Mouse (Mus musculus): ENCODE data around the gene Mpdu1. TPM values are rescaled to one million over a fixed set of nuclear protein-coding genes. Genes with fewer than 3 reads are reported as not detected.
"Not testable (repeated sequence)": the region's sequence is repeated elsewhere in the genome, so short reads cannot be mapped to it uniquely, and the experiment has no call there.

Mpdu1 gene
- total RNA-seq (2022) = 10 to 100 TPM; 59.3 to 68.7 (median 61.4) TPM

DNA sequence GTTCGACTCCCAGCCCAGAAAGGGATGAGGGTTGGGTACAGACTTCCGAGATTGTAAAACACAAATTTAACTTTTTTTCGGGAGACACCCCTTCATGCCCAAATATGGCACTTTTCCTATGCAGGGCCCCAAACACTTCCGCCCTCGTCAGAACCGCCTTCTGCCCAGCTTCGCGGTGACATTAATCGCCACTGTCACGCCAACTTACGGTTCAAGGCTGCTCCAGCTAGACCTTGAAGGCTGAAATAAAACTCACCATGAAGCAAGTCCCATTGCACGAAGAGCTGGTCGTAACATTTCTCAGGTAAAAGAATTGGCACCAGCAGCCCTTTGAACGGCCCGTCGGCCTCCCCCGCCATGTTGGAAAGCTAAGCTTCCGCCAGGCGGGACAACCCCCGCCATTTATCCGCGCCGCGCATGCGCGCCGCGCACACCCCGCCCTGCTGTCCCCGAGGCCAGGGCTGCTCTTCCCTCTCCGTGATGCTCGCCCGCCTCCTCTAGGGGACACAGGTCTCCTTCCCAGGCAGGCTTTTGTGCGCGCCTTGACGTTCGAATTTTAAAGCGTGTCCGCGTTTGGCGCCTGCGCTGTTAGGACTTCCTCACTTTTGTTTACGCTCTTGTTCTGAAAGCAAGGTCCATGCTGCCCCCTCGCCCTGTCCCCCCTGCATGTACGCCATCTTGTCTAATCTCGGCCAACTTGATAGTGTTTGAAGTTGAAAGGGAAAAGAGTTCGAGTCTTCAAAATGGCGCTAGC lies at the start of gene Mpdu1:
Mpdu1 (minus strand) TSS at position 430 of the 754 bp plus-strand sequence.
- peak; percentile 84 to 96 for DNase-seq (ENCODE audit: low spot score in 2 of 2)

GRCm38 (mm10) chr11:69711082-69711481 lies 48.6 kb upstream of the Mpdu1 start:
- no peak for DNase-seq (ENCODE audit: low spot score in 2 of 2)

DNA sequence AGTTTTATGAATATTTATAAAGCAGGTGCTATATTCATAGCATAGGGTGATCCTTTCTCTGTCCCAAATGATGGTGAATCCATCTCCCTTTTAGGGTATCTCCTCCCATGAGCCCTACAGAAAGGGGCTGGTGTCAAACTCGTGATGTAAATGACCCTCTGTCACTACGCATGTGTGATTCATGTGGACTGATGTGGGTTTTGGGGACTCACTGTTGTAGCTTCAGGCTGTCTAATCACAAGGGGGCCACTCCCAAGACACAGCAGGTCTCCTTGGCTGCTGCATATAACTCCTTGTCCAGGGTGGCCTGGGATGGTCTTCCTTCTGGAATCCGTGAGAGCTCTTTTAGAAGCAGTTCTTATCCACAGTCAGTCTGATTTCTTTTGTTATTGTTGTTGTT lies 48.0 kb upstream of the Mpdu1 start:
- no peak for DNase-seq (ENCODE audit: low spot score in 2 of 2)

DNA sequence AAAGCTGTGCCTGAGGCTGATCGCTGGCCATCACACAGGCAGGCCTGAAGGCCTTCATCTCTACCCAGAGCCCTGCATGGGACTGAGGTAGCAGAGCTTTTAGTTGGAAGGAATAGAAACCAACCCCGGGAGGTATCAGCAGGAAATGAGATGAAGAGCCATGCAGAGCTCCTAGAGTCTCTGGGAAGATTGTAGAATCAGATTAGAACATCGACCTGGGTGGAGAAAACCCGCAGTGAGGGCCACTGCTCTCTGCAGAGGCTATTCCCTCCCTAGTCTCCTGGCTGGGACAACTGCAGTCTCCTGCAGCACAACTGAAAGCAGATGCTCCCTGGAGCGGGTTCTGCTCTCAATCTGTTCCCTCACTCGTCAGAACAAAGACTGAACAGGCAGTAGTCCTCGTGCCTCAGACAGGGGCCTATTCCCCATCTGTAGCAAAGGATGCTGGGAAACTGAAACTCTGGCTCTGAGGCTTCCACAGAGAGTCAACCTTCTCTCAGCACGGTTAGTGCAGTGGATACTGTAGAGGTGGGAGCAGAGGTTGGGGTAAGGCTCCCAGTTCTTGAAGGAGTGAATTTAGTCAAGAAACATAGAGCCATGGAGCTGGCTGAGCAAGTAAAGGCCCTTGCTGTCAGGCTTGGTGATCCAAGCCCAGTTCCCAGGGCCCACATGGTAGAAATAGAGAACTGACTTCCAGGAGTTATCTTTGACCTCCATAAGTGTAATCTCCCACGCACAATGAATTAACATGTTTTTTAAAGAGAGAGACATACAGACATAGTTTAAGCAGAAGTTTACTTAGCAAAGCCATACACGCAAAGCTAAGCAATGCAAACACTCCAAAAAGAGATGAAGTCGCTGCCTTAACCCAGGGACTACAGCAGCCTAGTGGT lies 47.4 kb upstream of the Mpdu1 start:
- no peak for DNase-seq (ENCODE audit: low spot score in 2 of 2)

DNA sequence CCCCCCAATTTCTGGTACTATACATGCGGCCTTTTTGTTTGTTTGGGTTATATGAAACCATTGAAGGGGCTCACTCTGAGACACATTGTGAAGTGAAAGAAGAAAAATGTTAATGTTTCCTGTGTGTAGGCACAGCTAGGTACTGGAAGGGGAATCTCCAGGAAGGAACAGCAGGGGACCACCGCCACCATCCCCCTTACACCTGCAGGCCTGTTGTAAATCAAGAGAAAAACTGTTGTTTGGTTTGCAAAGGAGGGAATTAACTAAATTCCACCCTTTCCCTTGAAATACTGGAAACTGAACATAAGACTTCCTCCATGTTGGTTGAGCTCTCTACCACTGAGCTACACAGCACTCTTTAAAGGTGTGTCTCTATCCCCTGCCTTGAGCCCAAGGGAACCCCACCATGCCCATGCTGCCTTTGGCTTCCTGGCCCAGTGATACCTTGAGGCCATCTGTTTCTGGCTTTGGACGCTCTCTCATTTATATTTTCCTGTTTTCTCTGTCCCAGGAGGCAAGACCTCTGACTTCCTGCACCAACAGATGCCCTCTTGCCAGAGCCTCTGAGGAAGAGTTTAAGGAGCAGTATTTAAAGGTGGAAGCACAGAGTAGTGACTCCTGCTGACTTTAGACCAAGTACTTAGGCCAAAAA lies 46.3 kb upstream of the Mpdu1 start:
- DNase-seq (ENCODE audit: low spot score in 2 of 2) = no peak

DNA sequence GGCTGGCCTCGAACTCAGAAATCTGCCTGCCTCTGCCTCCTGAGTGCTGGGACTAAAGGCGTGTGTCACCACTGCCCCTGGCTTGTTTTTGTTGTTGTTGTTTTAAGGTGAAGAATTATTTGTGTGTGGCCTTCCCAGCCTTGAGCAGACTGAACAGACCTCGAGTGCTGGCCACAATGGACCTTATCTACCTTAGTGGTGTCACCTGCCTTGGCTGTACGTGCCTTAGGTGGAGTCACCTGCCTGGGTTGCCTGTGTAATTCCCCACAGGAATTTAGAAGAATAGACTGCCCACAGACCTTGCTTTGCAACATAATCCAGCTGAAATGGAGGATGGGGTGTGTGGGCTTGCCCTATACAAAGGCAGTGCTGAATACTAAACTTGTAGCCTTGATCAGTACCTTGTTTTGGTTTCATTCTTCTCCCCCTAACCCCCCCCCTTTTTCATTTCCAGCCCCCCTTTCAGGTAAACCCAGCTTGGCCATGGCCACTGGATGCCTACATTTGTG lies 45.5 kb upstream of the Mpdu1 start:
- DNase-seq (ENCODE audit: low spot score in 2 of 2) = no peak

GRCm38 (mm10) chr11:69707480-69707847 lies 45.0 kb upstream of the Mpdu1 start:
- no peak for DNase-seq (ENCODE audit: low spot score in 2 of 2)

- peak in 1 of 2 experiments; percentile 51 for DNase-seq (ENCODE audit: low spot score in 2 of 2)
Measured at GRCm38 (mm10) chr11:69706775-69707479, 44.5 kb upstream of the Mpdu1 start.

GRCm38 (mm10) chr11:69704613-69705010 lies 42.2 kb upstream of the Mpdu1 start:
- no peak for DNase-seq (ENCODE audit: low spot score in 2 of 2)

GRCm38 (mm10) chr11:69703814-69704612 lies 41.6 kb upstream of the Mpdu1 start:
- no peak for DNase-seq (ENCODE audit: low spot score in 2 of 2)

- DNase-seq (ENCODE audit: low spot score in 2 of 2) = not testable (repeated sequence)
Measured at GRCm38 (mm10) chr11:69703381-69703780, 40.9 kb upstream of the Mpdu1 start.

DNA sequence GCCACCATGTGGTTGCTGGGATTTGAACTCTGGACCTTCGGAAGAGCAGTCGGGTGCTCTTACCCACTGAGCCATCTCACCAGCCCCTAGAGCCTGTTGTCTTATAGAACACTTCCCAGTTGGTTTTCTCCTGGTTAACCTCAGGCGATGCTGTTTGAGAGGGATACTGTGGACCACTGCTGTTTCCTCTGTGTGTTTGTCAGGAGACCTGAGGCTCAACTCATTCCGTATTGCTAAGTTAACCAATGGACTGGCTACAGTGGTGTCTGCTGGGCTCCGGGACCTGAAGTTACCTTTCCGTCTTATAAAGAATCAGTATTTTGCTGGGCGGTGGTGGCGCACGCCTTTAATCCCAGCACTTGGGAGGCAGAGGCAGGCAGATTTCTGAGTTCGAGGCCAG lies 40.4 kb upstream of the Mpdu1 start:
- DNase-seq (ENCODE audit: low spot score in 2 of 2) = not testable (repeated sequence)

GRCm38 (mm10) chr11:69699595-69699994 lies 37.2 kb upstream of the Mpdu1 start:
- no peak for DNase-seq (ENCODE audit: low spot score in 2 of 2)

GRCm38 (mm10) chr11:69698574-69698973 lies 36.1 kb upstream of the Mpdu1 start:
- DNase-seq (ENCODE audit: low spot score in 2 of 2) = no peak

GRCm38 (mm10) chr11:69697396-69697795 lies 35.0 kb upstream of the Mpdu1 start:
- DNase-seq (ENCODE audit: low spot score in 2 of 2) = no peak

GRCm38 (mm10) chr11:69695361-69696181 lies 33.1 kb upstream of the Mpdu1 start, which contains the start of the genes Tnfsf12 and Tnfsfm13:
Gene Tnfsf12 (minus strand): TSS chr11:69695849.
Gene Tnfsfm13 (minus strand): TSS chr11:69696098.
- no peak for DNase-seq (ENCODE audit: low spot score in 2 of 2)

- peak in 1 of 2 experiments; percentile 56 for DNase-seq (ENCODE audit: low spot score in 2 of 2)
Measured at GRCm38 (mm10) chr11:69695046-69695360, 32.6 kb upstream of the Mpdu1 start.

GRCm38 (mm10) chr11:69693421-69693965 lies 31.1 kb upstream of the Mpdu1 start:
- DNase-seq (ENCODE audit: low spot score in 2 of 2) = no peak

DNA sequence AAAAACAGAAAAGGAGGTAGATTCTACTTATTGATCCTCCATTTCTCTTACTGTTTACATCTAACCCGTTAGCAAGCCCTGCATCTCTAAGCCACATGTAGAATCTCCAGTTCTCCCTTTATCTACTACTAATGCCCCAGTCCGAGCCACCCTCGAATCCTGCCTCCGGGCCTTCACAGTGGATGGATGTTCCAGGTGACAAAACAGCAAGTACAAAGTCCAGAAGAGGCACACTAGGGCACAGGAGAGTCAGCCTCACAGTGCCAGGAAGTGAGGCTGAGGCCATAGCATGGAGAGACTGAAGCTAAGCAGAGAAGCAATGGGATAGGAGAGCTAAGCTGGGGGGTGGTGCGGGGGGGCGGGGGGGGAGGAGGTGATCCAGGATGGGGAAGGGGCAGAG lies 30.4 kb upstream of the Mpdu1 start:
- DNase-seq (ENCODE audit: low spot score in 2 of 2) = no peak
